Mouse (Mus musculus) MEL (cell line): ENCODE data around the gene Gm9922. TPM values are rescaled to one million over a fixed set of nuclear protein-coding genes. Genes with fewer than 3 reads are reported as not detected.

Experiments used
- DNase-seq: peaks from one replicate; pipeline ENCODE4 v3.0.0; 2011; ENCODE audit warnings: low read depth, low spot score
- H3K27ac ChIP-seq: 2 replicates; pipeline ENCODE4 v1.5.1; 2012; ENCODE audit warnings: low read depth, mild to moderate bottlenecking, control low read depth, low read length, moderate library complexity; ENCODE audit not compliant: control insufficient read depth
- H3K27me3 ChIP-seq, 2 experiments: fragments of 150-350 bp in 1 of 2; sonication (generic) in 1 of 2; 2 replicates each; pipeline ENCODE4 v1.6.1; 2012; ENCODE audit warnings: low read length in 2 of 2, mild to moderate bottlenecking in 2 of 2, improper control_type of control experiment in 1 of 2, moderate library complexity in 1 of 2; ENCODE audit not compliant: insufficient read depth in 2 of 2, control insufficient read depth in 1 of 2
- H3K36me3 ChIP-seq, 2 experiments: 2 replicates each; pipeline ENCODE4 v1.6.1; 2012 to 2014; ENCODE audit warnings: low read length in 2 of 2, improper control_type of control experiment in 1 of 2, inconsistent platforms in 1 of 2, mild to moderate bottlenecking in 1 of 2; ENCODE audit not compliant: insufficient read depth in 2 of 2, control insufficient read depth in 1 of 2
- H3K4me1 ChIP-seq, 2 experiments: fragments of 150-350 bp in 1 of 2; sonication (generic) in 1 of 2; 2 replicates each; pipeline ENCODE4 v1.6.1; 2012; ENCODE audit warnings: low read length in 2 of 2, improper control_type of control experiment in 1 of 2, mild to moderate bottlenecking in 1 of 2; ENCODE audit not compliant: insufficient read depth in 2 of 2, control insufficient read depth in 1 of 2
- H3K4me3 ChIP-seq, 2 experiments: fragments of 150-350 bp in 1 of 2; sonication (generic) in 1 of 2; 2 replicates each; pipeline ENCODE4 v1.5.1; 2012; ENCODE audit warnings: low read depth in 2 of 2, low read length in 2 of 2, mild to moderate bottlenecking in 2 of 2, moderate library complexity in 2 of 2, control low read depth in 1 of 2, improper control_type of control experiment in 1 of 2; ENCODE audit not compliant: control insufficient read depth in 1 of 2, insufficient read depth in 1 of 2
- H3K79me2 ChIP-seq: 2 replicates; pipeline ENCODE4 v1.6.1; 2012; ENCODE audit warnings: mild to moderate bottlenecking, low read length, moderate library complexity; ENCODE audit not compliant: control insufficient read depth, poor library complexity, insufficient read depth
- H3K9ac ChIP-seq: 2 replicates; pipeline ENCODE4 v1.6.1; 2012; ENCODE audit warnings: low read depth, mild to moderate bottlenecking, control low read depth, low read length, moderate library complexity; ENCODE audit not compliant: control insufficient read depth, poor library complexity, severe bottlenecking
- H3K9me3 ChIP-seq: fragments of 150-350 bp; sonication (generic); replicated peaks from 2 replicates; pipeline ENCODE4 v1.6.1; 2012; ENCODE audit warnings: mild to moderate bottlenecking, low read length, improper control_type of control experiment, moderate library complexity; ENCODE audit not compliant: insufficient read depth
- CHD1 ChIP-seq: IDR thresholded peaks from 2 replicates; pipeline ENCODE4 v1.6.1; 2012; ENCODE audit warnings: low read depth, mild to moderate bottlenecking, inconsistent platforms, low read length, improper control_type of control experiment
- CHD2 ChIP-seq: IDR thresholded peaks from 2 replicates; pipeline ENCODE4 v1.6.1; 2011; ENCODE audit warnings: low read length, improper control_type of control experiment
- ETS1 ChIP-seq: IDR thresholded peaks from 2 replicates; pipeline ENCODE4 v1.6.1; 2012; ENCODE audit warnings: low read depth, mild to moderate bottlenecking, inconsistent platforms, low read length, improper control_type of control experiment, moderate library complexity
- GABPA ChIP-seq: IDR thresholded peaks from 2 replicates; pipeline ENCODE4 v1.6.1; 2012; ENCODE audit warnings: low read depth, mild to moderate bottlenecking, inconsistent platforms, low read length, improper control_type of control experiment, moderate library complexity
- JUND ChIP-seq: IDR thresholded peaks from 2 replicates; pipeline ENCODE4 v1.6.1; 2011; ENCODE audit warnings: low read depth, mild to moderate bottlenecking, improper control_type of control experiment, low read length
- KAT2A ChIP-seq: conservative IDR thresholded peaks from 2 replicates; pipeline ENCODE4 v1.6.1; 2012; ENCODE audit warnings: low read depth, low read length, improper control_type of control experiment, inconsistent platforms
- MAZ ChIP-seq: IDR thresholded peaks from 2 replicates; pipeline ENCODE4 v1.6.1; 2012; ENCODE audit warnings: low read depth, mild to moderate bottlenecking, inconsistent platforms, low read length, improper control_type of control experiment
- MEF2A ChIP-seq: IDR thresholded peaks from 2 replicates; pipeline ENCODE4 v1.6.1; 2014; ENCODE audit warnings: low read depth, mild to moderate bottlenecking, inconsistent platforms, low read length, improper control_type of control experiment; ENCODE audit not compliant: poor library complexity, insufficient replicate concordance, severe bottlenecking; ENCODE audit errors: extremely low read depth
- MYC ChIP-seq: IDR thresholded peaks from 2 replicates; pipeline ENCODE4 v1.6.1; 2011; ENCODE audit warnings: low read depth, mild to moderate bottlenecking, low read length, improper control_type of control experiment, moderate library complexity
- NELFE ChIP-seq: IDR thresholded peaks from 2 replicates; pipeline ENCODE4 v1.6.1; 2011; ENCODE audit warnings: low read depth, low read length, improper control_type of control experiment
- POLR2AphosphoS2 ChIP-seq: IDR thresholded peaks from 2 replicates; pipeline ENCODE4 v1.6.1; 2011; ENCODE audit warnings: low read length, improper control_type of control experiment
- POLR2AphosphoS5 ChIP-seq: IDR thresholded peaks from 2 replicates; pipeline ENCODE4 v1.6.1; 2012; ENCODE audit warnings: low read depth, borderline replicate concordance, mild to moderate bottlenecking, inconsistent platforms, low read length, moderate library complexity, mixed read lengths
- RAD21 ChIP-seq: IDR thresholded peaks from 2 replicates; pipeline ENCODE4 v1.6.1; 2011; ENCODE audit warnings: mild to moderate bottlenecking, low read depth, low read length, improper control_type of control experiment
- RCOR1 ChIP-seq: IDR thresholded peaks from 2 replicates; pipeline ENCODE4 v1.6.1; 2012; ENCODE audit warnings: low read depth, mild to moderate bottlenecking, inconsistent platforms, low read length, improper control_type of control experiment
- SMC3 ChIP-seq: IDR thresholded peaks from 2 replicates; pipeline ENCODE4 v1.6.1; 2011; ENCODE audit warnings: low read depth, low read length, improper control_type of control experiment
- TBP ChIP-seq: IDR thresholded peaks from 2 replicates; pipeline ENCODE4 v1.8.0; 2011; ENCODE audit warnings: low read depth, low read length, improper control_type of control experiment
- TCF12 ChIP-seq: IDR thresholded peaks from 2 replicates; pipeline ENCODE4 v1.6.1; 2014; ENCODE audit warnings: low read depth, mild to moderate bottlenecking, inconsistent platforms, low read length, improper control_type of control experiment, moderate library complexity
- UBTF ChIP-seq: IDR thresholded peaks from 2 replicates; pipeline ENCODE4 v1.6.1; 2012; ENCODE audit warnings: low read depth, mild to moderate bottlenecking, inconsistent platforms, low read length, improper control_type of control experiment, moderate library complexity, borderline replicate concordance; ENCODE audit not compliant: insufficient read depth
- USF1 ChIP-seq: IDR thresholded peaks from 2 replicates; pipeline ENCODE4 v1.6.1; 2014; ENCODE audit warnings: low read depth, mild to moderate bottlenecking, inconsistent platforms, low read length, improper control_type of control experiment, moderate library complexity
- ZC3H11A ChIP-seq: IDR thresholded peaks from 2 replicates; pipeline ENCODE4 v1.6.1; 2012; ENCODE audit warnings: low read depth, mild to moderate bottlenecking, inconsistent platforms, low read length, improper control_type of control experiment
- ZKSCAN1 ChIP-seq: IDR thresholded peaks from 2 replicates; pipeline ENCODE4 v1.6.1; 2012; ENCODE audit warnings: low read depth, mild to moderate bottlenecking, inconsistent platforms, low read length, improper control_type of control experiment, moderate library complexity
- ZMIZ1 ChIP-seq: IDR thresholded peaks from 2 replicates; pipeline ENCODE4 v1.6.1; 2012; ENCODE audit warnings: low read depth, mild to moderate bottlenecking, inconsistent platforms, low read length, improper control_type of control experiment, moderate library complexity
- polyA plus RNA-seq, 2 experiments: library from polyadenylated mRNA; stranded (reverse) in 1 of 2; unstranded in 1 of 2; fragments of >175 nt in 1 of 2; fragments of >200 nt in 1 of 2; gene quantifications; 2 replicates each; pipeline versions ENCODE4 v1.2.1 to v1.2.4; 2012; ENCODE audit warnings: low replicate concordance in 2 of 2, low read depth in 1 of 2; ENCODE audit not compliant: insufficient read length in 2 of 2, insufficient read depth in 1 of 2, missing spikeins in 1 of 2
- total RNA-seq: library from RNA; depleted of rRNA; stranded (reverse); fragments of 300-350 nt; gene quantifications from 2 replicates; pipeline ENCODE4 v1.2.3, GENCODE M21; 2012

The Gm9922 gene
- total and polyA plus RNA-seq, 3 experiments = not detected

DNA sequence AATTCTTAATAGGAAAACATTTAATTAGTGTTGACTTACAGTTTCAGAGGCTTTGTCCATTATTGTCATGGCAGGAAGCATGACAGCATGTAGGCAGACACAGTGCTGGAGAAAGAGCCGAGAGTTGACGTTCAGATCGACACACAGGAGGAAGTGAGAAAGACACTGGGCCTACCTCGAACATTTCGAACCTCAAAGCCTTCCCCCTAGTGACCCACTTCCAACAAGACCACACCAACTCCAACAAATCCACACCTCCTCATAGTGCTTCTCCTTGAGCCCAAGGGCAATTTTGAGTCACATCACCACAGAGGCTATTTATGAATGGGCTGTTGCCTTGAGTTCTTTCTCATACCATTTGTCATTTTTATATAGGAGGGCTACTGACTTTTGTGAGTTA lies 22.5 kb downstream of the Gm9922 start:
- Histone ChIP-seq H3K36me3 (no peaks in the 10 kb centered on the region), H3K27me3 (no peaks in the 10 kb centered on the region), H3K9ac (no peak overlapping the region), H3K79me2 (no peaks in the 10 kb centered on the region), H3K4me1 (no peaks in the 10 kb centered on the region), H3K27ac (no peak overlapping the region), H3K4me3 (no peak overlapping the region), H3K9me3 (no peaks in the 10 kb centered on the region)
- DNase-seq = no peak
- TF ChIP-seq ZKSCAN1 (no peak), MYC (no peak), MAZ (no peak), CHD2 (no peak), ETS1 (no peak), JUND (no peak), CHD1 (no peak), POLR2AphosphoS2 (no peak), RAD21 (no peak), UBTF (no peak), MEF2A (no peak), POLR2AphosphoS5 (no peak)
- TF ChIP-seq, all 39 proteins: peak for 0

DNA sequence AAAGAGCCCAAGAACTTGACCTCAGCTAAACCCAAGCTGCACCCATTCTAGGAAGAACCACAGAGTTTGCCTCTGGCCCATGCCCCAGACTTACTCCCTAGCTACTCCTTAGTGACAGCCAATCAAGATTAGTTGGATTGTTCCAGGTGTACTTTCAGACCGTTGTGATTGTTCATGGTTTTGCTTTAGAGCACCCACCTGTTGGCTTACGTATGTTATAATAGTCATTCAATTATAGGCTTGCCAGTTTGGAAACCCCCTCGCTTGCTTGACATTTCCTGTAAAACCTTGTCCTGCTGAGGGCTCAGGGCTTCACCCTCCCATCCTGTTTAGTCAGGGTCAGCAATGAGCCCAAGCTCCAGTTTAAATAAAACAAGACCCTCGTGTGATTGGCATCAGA lies 25.1 kb downstream of the Gm9922 start:
- Histone ChIP-seq H3K27ac (no peak overlapping the region), H3K36me3 (no peaks in the 10 kb centered on the region), H3K79me2 (no peaks in the 10 kb centered on the region), H3K27me3 (no peaks in the 10 kb centered on the region), H3K9me3 (no peaks in the 10 kb centered on the region), H3K4me3 (no peak overlapping the region), H3K4me1 (no peaks in the 10 kb centered on the region), H3K9ac (no peak overlapping the region)
- no peak for TF ChIP-seq USF1
- TF ChIP-seq ZMIZ1 = no peak
- DNase-seq = no peak

DNA sequence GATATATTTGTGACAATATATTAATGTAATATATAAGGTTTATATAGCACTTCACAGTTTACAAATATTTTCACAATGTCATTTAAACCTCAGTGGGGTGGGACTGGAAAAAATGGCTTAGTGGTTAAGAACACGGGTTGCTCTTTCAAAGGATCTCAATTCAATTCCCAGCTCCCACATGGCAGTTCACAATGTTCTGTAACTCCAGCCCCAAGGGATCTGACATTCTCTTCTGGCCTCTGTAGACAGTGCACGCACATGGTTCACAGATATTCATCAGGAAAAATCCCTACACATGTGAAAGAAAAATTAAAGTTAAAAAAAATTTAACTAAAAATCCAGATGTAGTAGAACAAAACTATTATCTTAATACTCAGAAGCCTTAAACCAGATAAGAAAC lies 41.2 kb downstream of the Gm9922 start:
- TF ChIP-seq TBP (no peak), NELFE (no peak), ZMIZ1 (no peak), JUND (no peak), ZC3H11A (no peak), UBTF (no peak), ZKSCAN1 (no peak), MEF2A (no peak), CHD1 (no peak), TCF12 (no peak), GABPA (no peak), KAT2A (no peak), SMC3 (no peak), RCOR1 (no peak)
- no peak overlapping the region for H3K27ac ChIP-seq
- DNase-seq = no peak
- no peaks in the 10 kb centered on the region for H3K79me2 ChIP-seq
- H3K36me3 ChIP-seq = peaks cover 0 to 3% of the 10 kb centered on the region in 2 experiments; a peak in 2 of 4 replicates
- H3K9me3 ChIP-seq = no peaks in the 10 kb centered on the region
- H3K9ac ChIP-seq = no peak overlapping the region
- H3K4me1 ChIP-seq = no peaks in the 10 kb centered on the region
- no peak overlapping the region for H3K4me3 ChIP-seq
- H3K27me3 ChIP-seq = no peaks in the 10 kb centered on the region
